Mouse (Mus musculus) ovary, postnatal 36 days (tissue): ENCODE data around the gene Olfr1002.
"Not testable (repeated sequence)": the region's sequence is repeated elsewhere in the genome, so short reads cannot be mapped to it uniquely, and the experiment has no call there.

Experiments used
- DNase-seq: peaks from one replicate; pipeline ENCODE4 v3.0.0; 2022; ENCODE audit warnings: low spot score, mixed read lengths

Gene Olfr1002

DNA sequence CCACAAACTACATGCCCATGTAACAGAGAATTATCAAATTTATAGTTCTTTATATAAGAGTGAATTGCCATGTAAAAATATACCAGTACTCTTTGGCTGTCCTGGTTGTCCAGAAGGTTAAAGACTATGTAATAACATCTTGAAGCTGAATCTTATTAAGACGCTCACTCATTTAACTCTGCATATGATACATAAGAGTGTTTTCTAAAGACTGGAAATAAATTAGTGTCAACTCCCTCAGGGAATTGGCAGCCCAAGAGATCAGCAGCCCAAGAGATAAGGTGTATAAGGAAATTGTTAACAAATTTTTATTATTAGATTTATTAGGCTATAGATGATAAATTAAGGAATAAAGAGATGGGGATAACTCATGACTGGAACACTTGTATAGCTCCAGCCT lies at the start of gene Olfr1002:
Gene Olfr1002, minus strand, starts transcription at position 101 of the 400 bp plus-strand sequence.
- DNase-seq: no peak

DNA sequence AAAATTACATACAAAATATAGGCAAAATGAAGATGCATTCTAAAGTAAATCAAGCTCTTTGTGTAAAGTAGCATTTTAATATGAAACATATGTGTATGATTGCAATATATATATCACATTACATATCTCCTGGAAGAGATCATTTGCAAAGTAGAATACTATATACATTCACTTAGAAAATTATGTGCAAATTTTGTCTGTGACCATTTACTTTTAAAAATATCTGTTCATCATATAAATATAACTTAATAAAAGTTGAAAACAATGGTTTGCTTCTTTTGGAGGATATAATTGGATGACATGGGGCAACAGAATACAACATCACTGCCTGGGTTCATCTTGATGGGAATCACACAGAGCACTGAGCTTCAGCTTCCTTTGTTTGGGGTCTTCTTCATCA lies 38.6 kb upstream of the Olfr1002 start, which contains the start of gene Olfr1008:
Gene Olfr1008, plus strand, starts transcription at position 301 of the 400 bp plus-strand sequence.
- DNase-seq: no peak

- DNase-seq: no peak
Observed at GRCm38 (mm10) chr2:85678667-85679066, 28.2 kb upstream of the Olfr1002 start, which contains the start of gene Olfr1006. TSS of gene Olfr1006 (minus strand) at chr2:85678767.

- DNase-seq: not testable (repeated sequence)
Observed at GRCm38 (mm10) chr2:85664355-85664754, 13.9 kb upstream of the Olfr1002 start, which contains the start of gene Olfr154. TSS of gene Olfr154 (minus strand) at chr2:85664455.

DNA sequence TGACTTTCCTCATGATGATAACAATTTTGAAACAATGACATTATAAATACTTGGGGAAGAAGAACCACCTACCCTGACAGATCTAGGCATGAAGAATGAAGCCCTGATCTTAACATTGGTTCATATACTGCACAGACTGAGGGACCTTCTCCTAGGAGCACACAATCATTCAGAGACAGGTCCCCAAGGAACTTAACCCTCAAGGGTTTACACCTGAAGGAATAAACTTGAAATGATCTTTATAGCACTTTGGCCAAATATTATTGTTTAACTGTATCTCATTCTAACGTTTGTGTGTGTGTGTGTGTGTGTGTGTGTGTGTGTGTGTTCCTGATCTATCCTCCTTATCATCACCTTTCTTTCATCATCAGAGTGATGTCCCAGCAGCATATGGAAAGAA lies 38.7 kb downstream of the Olfr1002 start, which contains the start of gene Olfr1000:
Gene Olfr1000, minus strand, starts transcription at position 101 of the 400 bp plus-strand sequence.
- DNase-seq: no peak
